Mouse (Mus musculus) ES-Bruce4 (cell line): ENCODE measurements around the gene Krtap19-4.

Source experiments
- CTCF ChIP-seq: IDR thresholded peaks from one replicate; pipeline ENCODE4 v1.8.1; 2011; ENCODE audit warnings: low read depth, low read length
- EP300 ChIP-seq: IDR thresholded peaks from 2 replicates; pipeline ENCODE4 v1.6.1; 2011; ENCODE audit warnings: low read depth, low read length; ENCODE audit not compliant: insufficient read depth
- POLR2A ChIP-seq: IDR thresholded peaks from one replicate; pipeline ENCODE4 v1.8.1; 2011; ENCODE audit warnings: low read length; ENCODE audit not compliant: insufficient read depth

DNA sequence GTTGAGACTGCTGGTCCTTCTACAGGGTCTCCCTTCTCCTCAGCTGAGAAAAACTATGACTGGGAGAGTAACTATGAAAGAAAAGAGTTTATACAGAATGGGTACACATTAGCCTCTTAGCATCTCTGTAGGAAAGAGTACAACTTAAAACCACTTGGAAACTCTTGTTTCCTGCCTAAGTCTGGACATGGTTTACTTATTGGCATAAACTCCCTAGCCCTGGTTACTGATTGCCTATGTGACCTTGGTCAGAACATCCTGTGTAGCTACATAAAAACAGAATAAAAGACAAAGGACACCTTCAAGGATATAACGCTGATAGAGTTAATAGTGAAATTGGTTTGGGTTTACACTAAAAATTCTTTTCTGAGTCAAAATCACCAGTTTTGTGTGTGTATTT, 37.5 kb downstream of the Krtap19-4 start:
- no peak for TF ChIP-seq EP300
- no peak for TF ChIP-seq POLR2A
- TF ChIP-seq CTCF = no peak
